Mouse (Mus musculus) ovary, adult 2 months (tissue): ENCODE results near the gene Prh1. TPM values are rescaled to one million over a fixed set of nuclear protein-coding genes. Genes with fewer than 3 reads are reported as not detected.

Experiments used
- polyA plus RNA-seq: library from polyadenylated mRNA; depleted of rRNA; stranded (reverse); fragments of >200 nt; gene quantifications from 2 replicates; pipeline ENCODE4 v1.2.3, GENCODE M21; 2012; rRNA removed

Prh1 gene
- not detected in 2 replicates for polyA plus RNA-seq

DNA sequence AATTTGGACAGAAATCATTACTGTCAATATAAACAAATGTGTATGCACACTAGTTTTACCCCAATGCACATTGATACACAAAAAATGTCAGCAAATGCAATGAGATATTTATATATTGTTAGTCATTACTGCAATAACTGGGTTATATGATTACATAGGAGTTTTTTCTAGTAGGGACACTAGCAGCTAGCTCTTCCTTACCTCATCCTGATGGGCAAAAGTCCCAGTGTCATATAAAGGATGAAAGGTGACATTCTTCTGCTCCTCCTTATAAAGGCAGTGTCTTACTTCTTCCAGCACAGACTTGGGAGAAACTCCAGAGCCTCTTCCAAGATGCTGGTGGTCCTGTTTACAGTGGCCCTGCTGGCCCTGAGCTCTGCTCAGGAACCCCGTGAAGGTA lies at the start of gene Prh1:
Gene Prh1 (plus strand): TSS at position 301 of the 400 bp plus-strand sequence.

GRCm38 (mm10) chr6:132595613-132596012 lies 26.0 kb downstream of the Prh1 start, which contains the start of gene Prp2:
TSS of gene Prp2 (plus strand) at chr6:132595913.

Other genes with a start within 250 kb of the Prh1 start
- gene Gm8882, start 205.7 kb upstream of the Prh1 start, polyA plus RNA-seq = not detected in 2 replicates
- not detected in 2 replicates for gene Prp2, start 26.1 kb downstream of the Prh1 start, polyA plus RNA-seq
- not detected in 2 replicates for gene A630073D07Rik, start 81.7 kb downstream of the Prh1 start, polyA plus RNA-seq
- gene Tas2r120, start 87.1 kb downstream of the Prh1 start, polyA plus RNA-seq = not detected in 2 replicates
- gene Tas2r121, start 131.2 kb downstream of the Prh1 start, polyA plus RNA-seq = not detected in 2 replicates
- gene Tas2r122, start 142.1 kb downstream of the Prh1 start, polyA plus RNA-seq = not detected in 2 replicates
- not detected in 2 replicates for gene Tas2r115, start 168.2 kb downstream of the Prh1 start, polyA plus RNA-seq
- gene Tas2r124, start 184.9 kb downstream of the Prh1 start, polyA plus RNA-seq = not detected in 2 replicates
- not detected in 2 replicates for gene Tas2r102, start 192.3 kb downstream of the Prh1 start, polyA plus RNA-seq
- not detected in 2 replicates for gene Tas2r136, start 208.4 kb downstream of the Prh1 start, polyA plus RNA-seq
- gene Tas2r117, start 233.0 kb downstream of the Prh1 start, polyA plus RNA-seq = not detected in 2 replicates